Mouse (Mus musculus) testis, adult 2 months (tissue): ENCODE results near the gene Ifi214. TPM values are rescaled to one million over a fixed set of nuclear protein-coding genes. Genes with fewer than 3 reads are reported as not detected.
"Not testable (repeated sequence)": the region's sequence is repeated elsewhere in the genome, so short reads cannot be mapped to it uniquely, and the experiment has no call there.

Experiments
- H3K27ac ChIP-seq: fragments of 200-500 bp; 2 replicates; pipeline ENCODE4 v1.5.1; 2012; ENCODE audit warnings: low read depth, low read length; ENCODE audit not compliant: control insufficient read depth, insufficient read depth
- H3K27me3 ChIP-seq: fragments of 200-500 bp; 2 replicates; pipeline ENCODE4 v1.6.1; 2012; ENCODE audit warnings: mild to moderate bottlenecking, low read length, moderate library complexity; ENCODE audit not compliant: control insufficient read depth, insufficient read depth
- H3K36me3 ChIP-seq: fragments of 200-500 bp; 2 replicates; pipeline ENCODE4 v1.6.1; 2012; ENCODE audit warnings: mild to moderate bottlenecking, low read length; ENCODE audit not compliant: control insufficient read depth, insufficient read depth
- H3K4me1 ChIP-seq: fragments of 200-500 bp; 2 replicates; pipeline ENCODE4 v1.6.1; 2012; ENCODE audit warnings: low read length; ENCODE audit not compliant: control insufficient read depth, insufficient read depth
- H3K4me3 ChIP-seq: fragments of 200-500 bp; 2 replicates; pipeline ENCODE4 v1.5.1; 2012; ENCODE audit warnings: low read depth, mild to moderate bottlenecking, low read length, moderate library complexity, mixed read lengths; ENCODE audit not compliant: control insufficient read depth
- CTCF ChIP-seq: fragments of 200-500 bp; IDR thresholded peaks from 2 replicates; pipeline ENCODE4 v1.5.1; 2012; ENCODE audit warnings: low read depth, mild to moderate bottlenecking, inconsistent platforms, low read length, moderate library complexity; ENCODE audit not compliant: control insufficient read depth, insufficient read depth, insufficient replicate concordance
- POLR2A ChIP-seq: fragments of 200-500 bp; IDR thresholded peaks from 2 replicates; pipeline ENCODE4 v1.6.1; 2012; ENCODE audit warnings: low read depth, mild to moderate bottlenecking, inconsistent platforms, low read length, moderate library complexity; ENCODE audit not compliant: control insufficient read depth
- polyA plus RNA-seq: library from polyadenylated mRNA; depleted of rRNA; stranded (reverse); fragments of >200 nt; gene quantifications from 2 replicates; pipeline ENCODE4 v1.2.3, GENCODE M21; 2012; rRNA removed

Gene Ifi214
- polyA plus RNA-seq: 0.14 and 0.20 TPM in 2 replicates

GRCm38 (mm10) chr1:173535791-173536190 is at the start of gene Ifi214:
Gene Ifi214, minus strand, starts transcription at chr1:173535957.
- not testable (repeated sequence) for H3K27me3 ChIP-seq, H3K4me1 ChIP-seq, H3K4me3 ChIP-seq, H3K27ac ChIP-seq, H3K36me3 ChIP-seq

- Histone ChIP-seq H3K36me3 (no peaks in the 10 kb centered on the region), H3K4me1 (no peaks in the 10 kb centered on the region), H3K4me3 (no peak overlapping the region), H3K27me3 (no peaks in the 10 kb centered on the region), H3K27ac (no peak overlapping the region)
- no peak for TF ChIP-seq POLR2A
- no peak for TF ChIP-seq CTCF
Observed at GRCm38 (mm10) chr1:173579921-173580585, 44.3 kb upstream of the Ifi214 start.

- no peak for TF ChIP-seq POLR2A
- TF ChIP-seq CTCF: no peak
- Histone ChIP-seq H3K27me3 (no peaks in the 10 kb centered on the region), H3K27ac (no peak overlapping the region), H3K4me1 (no peaks in the 10 kb centered on the region), H3K36me3 (no peaks in the 10 kb centered on the region), H3K4me3 (no peak overlapping the region)
Observed at GRCm38 (mm10) chr1:173579079-173579478, 43.3 kb upstream of the Ifi214 start.

GRCm38 (mm10) chr1:173550491-173551050 is 14.8 kb upstream of the Ifi214 start:
- H3K4me1 ChIP-seq, H3K4me3 ChIP-seq, H3K36me3 ChIP-seq, H3K27ac ChIP-seq, H3K27me3 ChIP-seq: not testable (repeated sequence)

GRCm38 (mm10) chr1:173548798-173549197 is 13.0 kb upstream of the Ifi214 start:
- H3K4me1 ChIP-seq, H3K4me3 ChIP-seq, H3K27ac ChIP-seq, H3K27me3 ChIP-seq, H3K36me3 ChIP-seq: not testable (repeated sequence)

GRCm38 (mm10) chr1:173521452-173521851 is 14.3 kb downstream of the Ifi214 start:
- no peak for TF ChIP-seq POLR2A
- no peak for TF ChIP-seq CTCF
- Histone ChIP-seq H3K36me3 (no peaks in the 10 kb centered on the region), H3K4me3 (no peak overlapping the region), H3K4me1 (no peaks in the 10 kb centered on the region), H3K27me3 (no peaks in the 10 kb centered on the region), H3K27ac (no peak overlapping the region)

GRCm38 (mm10) chr1:173510595-173510994 is 25.2 kb downstream of the Ifi214 start:
- not testable (repeated sequence) for H3K27ac ChIP-seq, H3K4me3 ChIP-seq, H3K4me1 ChIP-seq

GRCm38 (mm10) chr1:173491483-173491882 is 44.3 kb downstream of the Ifi214 start:
- H3K4me3 ChIP-seq, H3K27me3 ChIP-seq, H3K36me3 ChIP-seq, H3K27ac ChIP-seq, H3K4me1 ChIP-seq: not testable (repeated sequence)

More at GRCm38 (mm10) chr1:173510595-173510994, 25.2 kb downstream of the Ifi214 start:
- not testable (repeated sequence) for H3K36me3 ChIP-seq, H3K27me3 ChIP-seq

- not testable (repeated sequence) for H3K27me3 ChIP-seq, H3K4me1 ChIP-seq, H3K27ac ChIP-seq, H3K4me3 ChIP-seq, H3K36me3 ChIP-seq
Observed at GRCm38 (mm10) chr1:173490812-173491480, 44.8 kb downstream of the Ifi214 start, which contains the start of gene Ifi206. Gene Ifi206, minus strand, starts transcription at chr1:173491041.

GRCm38 (mm10) chr1:173481182-173481574 is 54.6 kb downstream of the Ifi214 start:
- not testable (repeated sequence) for H3K27ac ChIP-seq, H3K4me1 ChIP-seq, H3K36me3 ChIP-seq, H3K4me3 ChIP-seq, H3K27me3 ChIP-seq
